Mouse (Mus musculus): ENCODE results near the gene Zfp972.
"Not testable (repeated sequence)": the region's sequence is repeated elsewhere in the genome, so short reads cannot be mapped to it uniquely, and the experiment has no call there.

DNA sequence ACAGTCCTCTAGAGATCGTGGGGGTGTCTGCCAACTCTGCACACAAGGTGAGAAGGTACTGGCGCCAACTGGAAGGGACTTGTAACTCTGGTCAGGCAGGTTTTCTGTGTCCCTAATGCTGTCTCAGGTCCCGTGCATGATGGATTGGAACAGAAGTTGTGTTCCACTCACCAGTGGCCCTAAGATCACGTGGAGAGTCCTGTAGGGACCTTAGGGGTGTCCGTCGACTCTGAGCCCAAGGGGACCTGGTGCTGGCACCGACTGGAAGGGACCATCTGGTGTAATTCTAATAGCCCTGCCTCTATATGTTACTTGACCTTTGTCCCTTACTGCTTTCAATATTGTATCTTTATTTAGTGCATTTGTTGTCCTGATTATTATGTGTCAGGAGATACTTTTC lies 49.4 kb upstream of the Zfp972 start:
- TF ChIP-seq POLR2A, CTCF (IDR thresholded peaks at IDR 0.05; ENCODE audit: extremely low read depth, insufficient read depth, low read length): not testable (repeated sequence)
